17 mouse cellular contexts compared by ENCODE assay signal in genomic region chr15:27831646-27832045, GRCm38 (mm10).
DNase-seq lines count a peak whose midpoint lies in the region; ATAC-seq lines count a peak whose summit lies in the region.
"Had no signal": no experiment of that assay in that cellular context is flagged by ENCODE, and none has a peak within 500 bp of the region (broad histone marks: within the 10 kb centered on the region; RNA-seq: fewer than 3 reads in every experiment).

No protein-coding gene starts in this region.

- DNase-seq in frontal cortex, postnatal 14 days (ENCODE audit: low spot score in 2 of 2), result no peak
- peak; percentile 59 to 75 for DNase-seq in layer of hippocampus, adult 18-20 months (ENCODE audit: low spot score in 2 of 2)
- no peak for DNase-seq in layer of hippocampus, postnatal 25 days (ENCODE audit: extremely low spot score in 1 of 2, low spot score in 1 of 2)
- peak; percentile 56 for DNase-seq in layer of hippocampus, adult 8-10 months (ENCODE audit: low spot score in 2 of 2)
- DNase-seq in testis, postnatal 14 days (ENCODE audit: low spot score), result no peak
- no peak for DNase-seq in spleen, adult 18-20 months
- DNase-seq: adrenal gland, adult 8-10 months; adrenal gland, postnatal 36 days; cerebellum, adult 11-12 months; cerebellum, adult 9-10 months; cerebellum, postnatal 25 days; gastrocnemius, postnatal 36 days; heart, adult 11 months; heart, postnatal 36 days had no signal

- peak; percentile 78 for ATAC-seq in frontal cortex, adult (ENCODE audit: low TSS enrichment)
- ATAC-seq: forebrain, embryonic 13.5 days; intestine, embryonic 16.5 days had no signal

Comparison
In these comparisons a context has a peak if more than half of its experiments do, and no peak if none do; other contexts are left out.
1. DNase-seq: peak in layer of hippocampus, adult 18-20 months (2 of 2) and layer of hippocampus, adult 8-10 months (2 of 2); none in frontal cortex, postnatal 14 days (0 of 2), layer of hippocampus, postnatal 25 days (0 of 2), testis, postnatal 14 days (single experiment) and spleen, adult 18-20 months (0 of 2).